Mouse (Mus musculus) heart, embryonic 16.5 days (tissue): ENCODE data around the gene Nck1. TPM values are rescaled to one million over a fixed set of nuclear protein-coding genes. Genes with fewer than 3 reads are reported as not detected.

ENCODE experiments used
- ATAC-seq: fragments of 200-750 bp; cut with Nextera tagmentation; replicated peaks from 2 replicates; pipeline ENCODE4 v1.8.0; 2017; ENCODE audit warnings: moderate number of reproducible peaks; ENCODE audit not compliant: insufficient read depth, low FRiP score; ENCODE audit errors: extremely low read depth
- H3K27ac ChIP-seq: fragments of 300-500 bp; sonication (generic); 2 replicates; pipeline ENCODE4 v1.5.1; 2014; ENCODE audit warnings: mild to moderate bottlenecking, low read length, control low read depth, moderate library complexity
- H3K27me3 ChIP-seq: fragments of 300-500 bp; sonication (generic); 2 replicates; pipeline ENCODE4 v1.6.1; 2014; ENCODE audit warnings: low read length, mixed read lengths; ENCODE audit not compliant: control insufficient read depth, insufficient read depth
- H3K36me3 ChIP-seq: fragments of 300-500 bp; sonication (generic); 2 replicates; pipeline ENCODE4 v1.6.1; 2014; ENCODE audit not compliant: control insufficient read depth, insufficient read depth
- H3K4me1 ChIP-seq: fragments of 300-500 bp; sonication (generic); 2 replicates; pipeline ENCODE4 v1.6.1; 2014; ENCODE audit warnings: low read length, mixed read lengths; ENCODE audit not compliant: control insufficient read depth, insufficient read depth
- H3K4me2 ChIP-seq: fragments of 300-500 bp; sonication (generic); 2 replicates; pipeline ENCODE4 v1.6.1; 2014; ENCODE audit warnings: low read depth, mild to moderate bottlenecking, control low read depth, low read length
- H3K4me3 ChIP-seq: fragments of 300-500 bp; sonication (generic); 2 replicates; pipeline ENCODE4 v1.5.1; 2014; ENCODE audit warnings: mild to moderate bottlenecking, control low read depth, low read length
- H3K9ac ChIP-seq: fragments of 300-500 bp; sonication (generic); 2 replicates; pipeline ENCODE4 v1.6.1; 2014; ENCODE audit warnings: low read length, control low read depth
- H3K9me3 ChIP-seq: fragments of 300-500 bp; sonication (generic); replicated peaks from 2 replicates; pipeline ENCODE4 v1.6.1; 2016; ENCODE audit warnings: low read length; ENCODE audit not compliant: control insufficient read depth
- WGBS: fragments of 180-500 bp; shearing (Covaris S2); extraction: QIAGEN DNeasy Blood & Tissue Kit; methylation state at CpG from one replicate; pipeline ENCODE4 v1.1.7; 2014; 5-methylcytosine and 5-hydroxymethylcytosine counted together
- polyA plus RNA-seq: library from polyadenylated mRNA; unstranded; fragments of >200 nt; fragmentation: Nextera tagmentation; extraction: Ambion mirVana; gene quantifications from 2 replicates; pipeline ENCODE4 v1.2.1, GENCODE M21; 2015

Gene Nck1
- polyA plus RNA-seq, 1 experiment from 2014 or later, result 66.3 TPM

DNA sequence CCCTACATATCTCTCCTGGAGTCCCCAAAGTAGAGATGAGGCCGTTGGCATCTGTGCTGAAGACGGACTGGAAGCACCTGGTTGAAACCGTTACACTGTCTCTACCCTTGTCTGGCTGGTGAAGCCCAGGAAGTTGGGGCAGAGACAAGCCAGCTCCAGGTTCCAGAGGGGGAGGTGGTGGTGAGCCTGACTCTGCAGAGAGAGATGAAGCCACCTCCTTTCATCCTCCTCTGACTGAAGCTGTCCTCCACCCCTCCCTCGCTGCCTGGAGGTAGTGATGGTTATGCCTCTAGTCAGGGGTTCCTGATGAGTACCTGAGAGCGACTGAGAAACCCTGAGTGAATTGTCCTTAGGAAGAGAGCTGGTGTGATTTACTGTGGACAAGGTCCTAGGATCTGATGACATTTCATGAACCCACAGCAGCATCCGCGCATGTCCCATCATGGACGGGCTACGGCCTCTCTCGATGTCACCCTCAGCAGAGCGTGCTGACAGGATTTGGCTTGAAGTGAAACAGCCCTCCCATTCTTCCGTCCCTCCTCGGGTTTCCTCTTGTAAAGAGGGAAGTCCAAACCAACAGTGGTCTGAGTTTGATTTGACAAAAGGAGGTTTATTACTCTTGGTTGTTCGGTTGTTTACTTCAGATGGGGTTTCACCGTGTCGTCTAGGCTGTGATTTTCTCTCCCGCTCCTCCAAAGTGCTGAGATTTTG, 87.8 kb downstream of the Nck1 start:
- WGBS, result 51% methylated on average over 17 of the region's 17 CpGs
- Histone ChIP-seq H3K9me3 (no peaks in the 10 kb centered on the region), H3K4me1 (peaks cover 7% of the 10 kb centered on the region), H3K4me3 (no peak overlapping the region), H3K27me3 (no peaks in the 10 kb centered on the region), H3K27ac (peak overlapping the region; percentile 44; the same call in 1 of the 2 replicates), H3K9ac (no peak overlapping the region), H3K4me2 (no peak overlapping the region), H3K36me3 (no peaks in the 10 kb centered on the region)
- ATAC-seq, result peak; percentile 43

DNA sequence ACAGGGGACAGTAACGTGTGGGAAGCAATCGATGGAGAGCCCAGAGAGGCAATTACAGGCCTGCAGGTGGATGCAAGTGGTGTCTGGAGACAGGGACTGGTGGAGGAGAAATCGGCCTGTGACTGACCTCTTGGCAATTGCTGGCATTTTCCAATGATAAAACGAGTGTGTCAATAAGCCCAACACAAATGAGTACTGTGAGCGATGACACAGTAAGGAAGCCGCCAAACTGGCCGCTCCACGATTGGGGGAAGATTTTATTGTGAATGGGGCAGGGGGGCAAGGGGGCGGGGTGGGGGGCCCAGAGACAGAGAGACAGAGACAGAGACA, 91.3 kb downstream of the Nck1 start:
- peak overlapping the region; percentile 63 for H3K4me3 ChIP-seq
- ATAC-seq, result no peak
- 14% methylated on average over 9 of the region's 9 CpGs for WGBS
- H3K27ac ChIP-seq, result 0 out of 2 replicates have a peak overlapping the region, but pooled peaks have one; percentile 33
- H3K4me1 ChIP-seq, result peaks cover 11% of the 10 kb centered on the region
- peak overlapping the region; percentile 94 for H3K4me2 ChIP-seq
- peak overlapping the region; percentile 70 for H3K9ac ChIP-seq
- H3K9me3 ChIP-seq, result no peaks in the 10 kb centered on the region
- H3K27me3 ChIP-seq, result no peaks in the 10 kb centered on the region
- no peaks in the 10 kb centered on the region for H3K36me3 ChIP-seq

DNA sequence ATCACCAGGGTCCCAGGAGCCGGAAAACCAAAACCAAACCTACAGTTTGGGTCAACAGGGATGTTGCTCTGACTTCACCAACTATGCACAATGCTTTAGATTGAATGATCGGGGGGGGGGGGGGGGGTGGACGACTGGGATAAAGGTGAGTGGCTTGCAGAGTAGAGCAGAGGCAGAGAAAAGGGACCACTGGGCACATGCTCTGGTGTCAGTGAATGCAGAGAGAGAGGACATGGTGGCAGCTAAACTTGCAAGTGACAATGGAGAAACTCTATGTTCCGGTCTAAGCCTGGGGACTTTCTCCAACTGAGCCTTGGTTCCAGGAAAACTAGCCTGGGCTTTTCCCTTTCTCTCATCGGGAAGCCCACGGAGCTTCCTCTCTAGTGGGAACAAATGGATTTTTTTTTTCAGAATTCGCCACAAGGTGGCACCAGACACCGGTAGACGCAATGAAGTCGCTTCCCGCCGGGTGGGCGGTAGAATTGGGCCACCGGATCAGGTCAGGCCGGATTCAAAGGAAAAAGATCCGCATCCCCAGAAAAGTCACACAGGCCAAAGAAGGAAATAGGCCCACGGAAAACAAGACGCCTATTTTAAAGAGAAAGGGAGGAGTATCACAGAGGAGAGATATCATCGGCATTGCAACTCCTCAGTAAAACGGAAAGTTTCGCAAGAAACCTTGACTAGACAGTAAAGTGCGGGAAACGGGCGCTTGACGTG, 91.8 kb downstream of the Nck1 start:
- 0 out of 2 replicates have a peak overlapping the region, but pooled peaks have one; percentile 33 for H3K27ac ChIP-seq
- WGBS, result 5% methylated on average over 24 of the region's 25 CpGs

DNA sequence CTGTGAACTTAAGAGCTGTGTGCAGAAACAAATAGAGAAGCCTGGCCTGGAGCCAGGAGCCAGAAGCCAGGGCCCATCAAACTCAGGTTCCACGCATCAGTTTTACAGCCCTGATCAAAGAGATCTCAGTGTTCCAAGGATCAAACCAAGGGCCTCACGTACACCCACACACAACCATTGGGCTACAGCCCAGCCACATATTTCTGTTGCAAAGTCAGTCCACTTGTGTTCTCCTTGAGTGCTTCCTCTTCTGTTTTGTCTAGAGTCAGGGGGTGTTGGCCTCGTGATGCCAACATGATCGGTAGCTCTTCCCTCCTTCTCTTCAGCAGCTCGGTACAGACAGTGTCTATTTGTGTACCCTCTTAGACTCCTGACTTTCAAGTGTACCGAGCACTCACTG, 93.5 kb downstream of the Nck1 start:
- no peak overlapping the region for H3K4me3 ChIP-seq
- H3K9ac ChIP-seq, result peak overlapping the region; percentile 28; the same call in 1 of the 2 replicates
- peaks cover 11% of the 10 kb centered on the region for H3K4me1 ChIP-seq
- H3K4me2 ChIP-seq, result peak overlapping the region; percentile 37; the same call in 1 of the 2 replicates
- peak overlapping the region; percentile 74 for H3K27ac ChIP-seq
- no peaks in the 10 kb centered on the region for H3K36me3 ChIP-seq
- 32% methylated on average over 6 of the region's 6 CpGs for WGBS
- no peaks in the 10 kb centered on the region for H3K9me3 ChIP-seq
- no peaks in the 10 kb centered on the region; the same call in 1 of the 2 replicates for H3K27me3 ChIP-seq
- ATAC-seq, result peak; percentile 71

More for the DNA sequence above, 91.8 kb downstream of the Nck1 start:
- ATAC-seq, result no peak
- Histone ChIP-seq H3K4me1 (peaks cover 11% of the 10 kb centered on the region), H3K9ac (peak overlapping the region; percentile 70), H3K4me2 (peak overlapping the region; percentile 94), H3K9me3 (no peaks in the 10 kb centered on the region), H3K36me3 (no peaks in the 10 kb centered on the region), H3K27me3 (no peaks in the 10 kb centered on the region), H3K4me3 (peak overlapping the region; percentile 63)

DNA sequence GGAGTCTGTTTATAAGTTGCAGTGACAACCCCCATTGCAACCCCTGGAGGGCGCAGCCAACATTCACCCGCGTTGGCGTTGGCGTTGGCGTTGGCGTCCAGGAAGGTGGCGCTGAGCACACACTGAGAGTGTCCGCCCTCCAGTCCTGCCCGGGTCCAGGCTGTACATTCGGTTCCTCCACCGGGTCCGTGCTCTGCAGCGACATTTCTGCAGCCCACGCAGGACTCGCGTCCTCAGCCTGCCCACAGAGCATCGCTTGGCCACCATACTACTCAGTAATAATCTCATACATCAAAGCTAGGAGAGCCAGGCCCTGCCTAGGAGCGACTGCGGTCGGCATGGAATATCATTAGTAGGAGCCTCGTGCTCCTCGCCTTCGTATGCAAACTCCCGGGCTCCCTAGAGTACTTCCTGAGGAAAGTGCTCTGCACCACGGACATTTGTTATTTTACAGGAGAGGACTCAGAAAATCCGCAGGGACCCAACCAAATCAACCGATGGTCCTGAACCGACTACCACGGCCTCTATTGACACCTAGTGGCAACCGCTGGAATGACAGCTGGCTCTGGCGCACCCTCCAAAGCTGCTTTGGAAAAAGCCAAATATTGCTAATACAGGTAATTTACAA, 99.8 kb downstream of the Nck1 start:
- no peaks in the 10 kb centered on the region; the same call in 1 of the 2 replicates for H3K27me3 ChIP-seq
- no peak overlapping the region for H3K27ac ChIP-seq
- WGBS, result under 1% methylated on average over 32 of the region's 32 CpGs
- no peaks in the 10 kb centered on the region for H3K36me3 ChIP-seq
- peak overlapping the region; percentile 61 for H3K4me3 ChIP-seq
- no peaks in the 10 kb centered on the region for H3K9me3 ChIP-seq
- H3K4me2 ChIP-seq, result peak overlapping the region; percentile 91
- H3K9ac ChIP-seq, result peak overlapping the region; percentile 66
- peak; percentile 77 for ATAC-seq
- H3K4me1 ChIP-seq, result no peaks in the 10 kb centered on the region

Other genes starting within 250 kb of the Nck1 start
- 0.92 and 2.2 TPM in 2 replicates for gene Il20rb, start 59.3 kb downstream of the Nck1 start, polyA plus RNA-seq
- gene Slc35g2, start 25.0 kb upstream of the Nck1 start, polyA plus RNA-seq, result 9.6 and 11.2 TPM in 2 replicates
- 22.9 and 23.9 TPM in 2 replicates for gene Stag1, start 51.7 kb upstream of the Nck1 start, polyA plus RNA-seq